Mouse (Mus musculus) hindbrain, postnatal 0 days (tissue): ENCODE measurements around the gene Ranbp10. TPM values are rescaled to one million over a fixed set of nuclear protein-coding genes. Genes with fewer than 3 reads are reported as not detected.
"Not testable (repeated sequence)": the region's sequence is repeated elsewhere in the genome, so short reads cannot be mapped to it uniquely, and the experiment has no call there.

Source experiments
- ATAC-seq: fragments of 200-750 bp; cut with Nextera tagmentation; 2 replicates; pipeline ENCODE4 v1.8.0; 2017; ENCODE audit warnings: mild to moderate bottlenecking, moderate TSS enrichment, moderate library complexity
- DNase-seq: peaks from one replicate; pipeline ENCODE4 v3.0.0-alpha.2; 2015; ENCODE audit warnings: low spot score
- H3K27ac ChIP-seq: fragments of 300-500 bp; sonication (generic); 2 replicates; pipeline ENCODE4 v1.5.1; 2014; ENCODE audit warnings: mild to moderate bottlenecking
- H3K27me3 ChIP-seq: fragments of 300-500 bp; sonication (generic); 2 replicates; pipeline ENCODE4 v1.6.1; 2014; ENCODE audit warnings: low read length, mixed read lengths; ENCODE audit not compliant: insufficient read depth
- H3K36me3 ChIP-seq: fragments of 300-500 bp; sonication (generic); 2 replicates; pipeline ENCODE4 v1.6.1; 2014; ENCODE audit warnings: low read length, mixed read lengths; ENCODE audit not compliant: insufficient read depth
- H3K4me1 ChIP-seq: fragments of 300-500 bp; sonication (generic); 2 replicates; pipeline ENCODE4 v1.6.1; 2014; ENCODE audit warnings: antibody characterized with exemption, low read length, mixed read lengths; ENCODE audit not compliant: insufficient read depth
- H3K4me2 ChIP-seq: fragments of 300-500 bp; sonication (generic); 2 replicates; pipeline ENCODE4 v1.6.1; 2014; ENCODE audit warnings: low read depth, mild to moderate bottlenecking, low read length, moderate library complexity, mixed read lengths
- H3K4me3 ChIP-seq: fragments of 300-500 bp; sonication (generic); 2 replicates; pipeline ENCODE4 v1.5.1; 2014; ENCODE audit warnings: low read length
- H3K9ac ChIP-seq: fragments of 300-500 bp; sonication (generic); replicated peaks from 2 replicates; pipeline ENCODE4 v1.6.1; 2014; ENCODE audit warnings: mild to moderate bottlenecking, low read length, moderate library complexity, mixed read lengths
- H3K9me3 ChIP-seq: fragments of 300-500 bp; sonication (generic); 2 replicates; pipeline ENCODE4 v1.6.1; 2016; ENCODE audit warnings: low read length, mixed read lengths
- CTCF ChIP-seq: IDR thresholded peaks from 2 replicates; pipeline ENCODE4 v1.5.1; 2016; ENCODE audit warnings: antibody characterized with exemption, control low read depth, low read depth
- WGBS: fragments of 180-500 bp; shearing (Covaris S2); extraction: QIAGEN DNeasy Blood & Tissue Kit; methylation state at CpG from one replicate; pipeline ENCODE4 v1.1.7; 2014; 5-methylcytosine and 5-hydroxymethylcytosine counted together
- polyA plus RNA-seq: library from polyadenylated mRNA; unstranded; fragments of >200 nt; fragmentation: Nextera tagmentation; extraction: Ambion mirVana; gene quantifications from 2 replicates; pipeline ENCODE4 v1.2.1, GENCODE M21; 2015
- total RNA-seq: library from RNA; depleted of rRNA; stranded (reverse); fragments of >200 nt; gene quantifications from 2 replicates; pipeline ENCODE4 v1.2.3, GENCODE M21; 2014

The Ranbp10 gene
- total and polyA plus RNA-seq, 2 experiments from 2014 or later = 7.2 to 15.7 TPM

- H3K9me3 ChIP-seq = no peaks in the 10 kb centered on the region
- DNase-seq = peak; percentile 42
- no peak for ATAC-seq
- H3K4me1 ChIP-seq = no peaks in the 10 kb centered on the region
- TF ChIP-seq CTCF = peak; percentile 59
- H3K4me2 ChIP-seq = no peak overlapping the region
- H3K9ac ChIP-seq = no peak overlapping the region
- H3K36me3 ChIP-seq = no peaks in the 10 kb centered on the region
- no peak overlapping the region for H3K4me3 ChIP-seq
- H3K27ac ChIP-seq = no peak overlapping the region
- 27% methylated on average over 11 of the region's 11 CpGs for WGBS
- H3K27me3 ChIP-seq = no peaks in the 10 kb centered on the region
Observed at GRCm38 (mm10) chr8:105835318-105835717, 8.2 kb upstream of the Ranbp10 start.

GRCm38 (mm10) chr8:105833740-105834139 lies 6.6 kb upstream of the Ranbp10 start:
- not testable (repeated sequence) for H3K4me1 ChIP-seq, H3K27ac ChIP-seq, ATAC-seq, H3K9ac ChIP-seq, H3K27me3 ChIP-seq, H3K36me3 ChIP-seq, DNase-seq, H3K4me2 ChIP-seq, H3K9me3 ChIP-seq, H3K4me3 ChIP-seq
- WGBS = 86% methylated on average over 2 of the region's 2 CpGs

GRCm38 (mm10) chr8:105826379-105826778 lies 771 bp downstream of the Ranbp10 start:
- H3K4me2 ChIP-seq = peak overlapping the region; percentile 88
- peaks cover 7% of the 10 kb centered on the region; the same call in 1 of the 2 replicates for H3K36me3 ChIP-seq
- no peaks in the 10 kb centered on the region for H3K27me3 ChIP-seq
- H3K9ac ChIP-seq = peak overlapping the region; percentile 69
- H3K27ac ChIP-seq = peak overlapping the region; percentile 49
- H3K9me3 ChIP-seq = no peaks in the 10 kb centered on the region
- DNase-seq (no peak), ATAC-seq (no peak)
- H3K4me1 ChIP-seq = peaks cover 9% of the 10 kb centered on the region
- WGBS = 5% methylated on average over 4 of the region's 4 CpGs
- TF ChIP-seq CTCF = no peak
- peak overlapping the region; percentile 61 for H3K4me3 ChIP-seq

GRCm38 (mm10) chr8:105825506-105825905 lies 1.6 kb downstream of the Ranbp10 start:
- H3K27ac ChIP-seq = no peak overlapping the region
- peaks cover 9% of the 10 kb centered on the region for H3K4me1 ChIP-seq
- H3K4me3 ChIP-seq = peak overlapping the region; percentile 61; the same call in 1 of the 2 replicates
- DNase-seq = no peak
- TF ChIP-seq CTCF = no peak
- H3K36me3 ChIP-seq = peaks cover 7% of the 10 kb centered on the region; the same call in 1 of the 2 replicates
- H3K4me2 ChIP-seq = peak overlapping the region; percentile 88
- ATAC-seq = no peak
- no peak overlapping the region for H3K9ac ChIP-seq
- WGBS = 75% methylated on average over 4 of the region's 4 CpGs
- H3K9me3 ChIP-seq = no peaks in the 10 kb centered on the region
- H3K27me3 ChIP-seq = no peaks in the 10 kb centered on the region

- Histone ChIP-seq H3K9me3 (no peaks in the 10 kb centered on the region), H3K27me3 (no peaks in the 10 kb centered on the region), H3K27ac (no peak overlapping the region), H3K36me3 (peaks cover 7% of the 10 kb centered on the region; the same call in 1 of the 2 replicates), H3K9ac (no peak overlapping the region), H3K4me1 (peaks cover 3% of the 10 kb centered on the region), H3K4me2 (no peak overlapping the region), H3K4me3 (no peak overlapping the region)
- DNase-seq = no peak
- TF ChIP-seq CTCF = no peak
- no peak for ATAC-seq
- WGBS = 100% methylated on average over 1 of the region's 1 CpGs
Observed at GRCm38 (mm10) chr8:105820925-105821324, 6.2 kb downstream of the Ranbp10 start.

- Histone ChIP-seq H3K27me3 (no peaks in the 10 kb centered on the region), H3K27ac (no peak overlapping the region), H3K36me3 (peaks cover 5% of the 10 kb centered on the region; the same call in 1 of the 2 replicates), H3K9ac (no peak overlapping the region), H3K4me3 (no peak overlapping the region), H3K9me3 (no peaks in the 10 kb centered on the region), H3K4me1 (no peaks in the 10 kb centered on the region), H3K4me2 (no peak overlapping the region)
- ATAC-seq = no peak
- TF ChIP-seq CTCF = no peak
- 85% methylated on average over 3 of the region's 3 CpGs for whole genome bisulfite sequencing
- DNase-seq = no peak
Observed at GRCm38 (mm10) chr8:105819659-105820058, 7.5 kb downstream of the Ranbp10 start.

GRCm38 (mm10) chr8:105813241-105813640 lies 13.9 kb downstream of the Ranbp10 start:
- TF ChIP-seq CTCF = no peak
- Histone ChIP-seq H3K4me2 (no peak overlapping the region), H3K27me3 (no peaks in the 10 kb centered on the region), H3K4me1 (no peaks in the 10 kb centered on the region; the same call in 1 of the 2 replicates), H3K4me3 (no peak overlapping the region), H3K9ac (no peak overlapping the region), H3K36me3 (peaks cover 6% of the 10 kb centered on the region; the same call in 1 of the 2 replicates), H3K9me3 (no peaks in the 10 kb centered on the region), H3K27ac (no peak overlapping the region)
- DNase-seq = no peak
- 95% methylated on average over 6 of the region's 6 CpGs for WGBS
- ATAC-seq = no peak
